Mouse (Mus musculus) ES-Bruce4 (cell line): Measurements from ENCODE around the gene Rprd1b. TPM values are rescaled to one million over a fixed set of nuclear protein-coding genes. Genes with fewer than 3 reads are reported as not detected.

Experiments used
- H3K27ac ChIP-seq: 2 replicates; pipeline ENCODE4 v1.5.1; 2012; ENCODE audit warnings: low read length, inconsistent platforms; ENCODE audit not compliant: insufficient read depth
- H3K27me3 ChIP-seq: 2 replicates; pipeline ENCODE4 v1.6.1; 2012; ENCODE audit warnings: mild to moderate bottlenecking, low read length, inconsistent platforms; ENCODE audit not compliant: control insufficient read depth, poor library complexity, insufficient read depth, severe bottlenecking
- H3K36me3 ChIP-seq: 2 replicates; pipeline ENCODE4 v1.6.1; 2012; ENCODE audit warnings: inconsistent platforms, mild to moderate bottlenecking, low read length, moderate library complexity; ENCODE audit not compliant: control insufficient read depth, poor library complexity, insufficient read depth, severe bottlenecking
- H3K4me1 ChIP-seq: one replicate; pipeline ENCODE4 v1.8.1; 2011; ENCODE audit warnings: low read length; ENCODE audit not compliant: control insufficient read depth, insufficient read depth
- H3K4me3 ChIP-seq: 2 replicates; pipeline ENCODE4 v1.5.1; 2011; ENCODE audit warnings: low read depth, mild to moderate bottlenecking, low read length
- H3K9ac ChIP-seq: 2 replicates; pipeline ENCODE4 v1.6.1; 2012; ENCODE audit warnings: low read depth, mild to moderate bottlenecking, inconsistent platforms; ENCODE audit not compliant: poor library complexity, severe bottlenecking
- H3K9me3 ChIP-seq: replicated peaks from 2 replicates; pipeline ENCODE4 v1.6.1; 2012; ENCODE audit warnings: mild to moderate bottlenecking, low read length, inconsistent platforms; ENCODE audit not compliant: control insufficient read depth, poor library complexity, insufficient read depth, severe bottlenecking
- CTCF ChIP-seq: IDR thresholded peaks from one replicate; pipeline ENCODE4 v1.8.1; 2011; ENCODE audit warnings: low read depth, low read length
- EP300 ChIP-seq: IDR thresholded peaks from 2 replicates; pipeline ENCODE4 v1.6.1; 2011; ENCODE audit warnings: low read depth, low read length; ENCODE audit not compliant: insufficient read depth
- POLR2A ChIP-seq: IDR thresholded peaks from one replicate; pipeline ENCODE4 v1.8.1; 2011; ENCODE audit warnings: low read length; ENCODE audit not compliant: insufficient read depth
- polyA plus RNA-seq: library from polyadenylated mRNA; stranded (reverse); fragments of >200 nt; gene quantifications from 2 replicates; pipeline ENCODE4 v1.2.4, GENCODE M21; 2011; ENCODE audit warnings: low read depth; ENCODE audit not compliant: missing spikeins, insufficient read depth, insufficient read length

The Rprd1b gene
- polyA plus RNA-seq, 1 experiment = 18.6 TPM

- Histone ChIP-seq H3K9me3 (no peaks in the 10 kb centered on the region), H3K4me3 (no peak overlapping the region), H3K27ac (no peak overlapping the region), H3K4me1 (no peaks in the 10 kb centered on the region), H3K27me3 (no peaks in the 10 kb centered on the region), H3K36me3 (no peaks in the 10 kb centered on the region), H3K9ac (no peak overlapping the region)
- TF ChIP-seq CTCF = no peak
- TF ChIP-seq POLR2A = no peak
- no peak for TF ChIP-seq EP300
Observed at GRCm38 (mm10) chr2:158143816-158144215, 115.5 kb downstream of the Rprd1b start.

- Histone ChIP-seq H3K4me3 (no peak overlapping the region), H3K9me3 (no peaks in the 10 kb centered on the region), H3K27ac (no peak overlapping the region), H3K36me3 (no peaks in the 10 kb centered on the region), H3K4me1 (no peaks in the 10 kb centered on the region), H3K9ac (no peak overlapping the region), H3K27me3 (no peaks in the 10 kb centered on the region)
- no peak for TF ChIP-seq EP300
Observed at GRCm38 (mm10) chr2:158144263-158144662, 116.0 kb downstream of the Rprd1b start.

GRCm38 (mm10) chr2:158144750-158145527 lies 116.6 kb downstream of the Rprd1b start:
- H3K4me3 ChIP-seq = no peak overlapping the region
- H3K27me3 ChIP-seq = no peaks in the 10 kb centered on the region
- no peaks in the 10 kb centered on the region for H3K9me3 ChIP-seq
- no peaks in the 10 kb centered on the region for H3K36me3 ChIP-seq
- TF ChIP-seq CTCF (no peak), EP300 (no peak), POLR2A (no peak)
- H3K4me1 ChIP-seq = no peaks in the 10 kb centered on the region
- H3K27ac ChIP-seq = no peak overlapping the region
- H3K9ac ChIP-seq = no peak overlapping the region

- peak overlapping the region; percentile 59; the same call in 1 of the 2 replicates for H3K4me3 ChIP-seq
- H3K9ac ChIP-seq = peak overlapping the region; percentile 27; the same call in 1 of the 2 replicates
- H3K27ac ChIP-seq = no peak overlapping the region
- no peaks in the 10 kb centered on the region for H3K27me3 ChIP-seq
- H3K36me3 ChIP-seq = no peaks in the 10 kb centered on the region
- no peaks in the 10 kb centered on the region for H3K9me3 ChIP-seq
- no peak for TF ChIP-seq EP300
- no peak for TF ChIP-seq CTCF
- TF ChIP-seq POLR2A = no peak
- no peaks in the 10 kb centered on the region for H3K4me1 ChIP-seq
Observed at GRCm38 (mm10) chr2:158145528-158146065, 117.3 kb downstream of the Rprd1b start.

GRCm38 (mm10) chr2:158146223-158146622 lies 117.9 kb downstream of the Rprd1b start, which contains the start of gene Tgm2:
Gene Tgm2 (minus strand): TSS chr2:158146436.
- peak within 1 kb of the TSS; percentile 27; the same call in 1 of the 2 replicates for H3K9ac ChIP-seq
- H3K27ac ChIP-seq = no peak within 1 kb of the TSS
- no peaks in the 10 kb centered on the region for H3K27me3 ChIP-seq
- H3K4me3 ChIP-seq = peak within 1 kb of the TSS; percentile 59
- TF ChIP-seq CTCF (peak; percentile 70), EP300 (no peak)
- no peaks in the 10 kb centered on the region for H3K36me3 ChIP-seq
- no peaks in the 10 kb centered on the region for H3K4me1 ChIP-seq
- H3K9me3 ChIP-seq = no peaks in the 10 kb centered on the region

- H3K9ac ChIP-seq = no peak overlapping the region
- H3K4me3 ChIP-seq = no peak overlapping the region
- H3K27me3 ChIP-seq = no peaks in the 10 kb centered on the region
- peaks cover 2% of the 10 kb centered on the region for H3K4me1 ChIP-seq
- H3K27ac ChIP-seq = no peak overlapping the region
- H3K9me3 ChIP-seq = no peaks in the 10 kb centered on the region
- H3K36me3 ChIP-seq = no peaks in the 10 kb centered on the region
- TF ChIP-seq POLR2A (no peak), CTCF (no peak), EP300 (no peak)
Observed at GRCm38 (mm10) chr2:158146971-158147370, 118.7 kb downstream of the Rprd1b start.
